Mouse (Mus musculus) midbrain, embryonic 12.5 days (tissue): ENCODE measurements around the gene Sms. TPM values are rescaled to one million over a fixed set of nuclear protein-coding genes. Genes with fewer than 3 reads are reported as not detected.

Experiments used
- ATAC-seq: fragments of 200-750 bp; cut with Nextera tagmentation; 2 replicates; pipeline ENCODE4 v1.8.0; 2017; ENCODE audit warnings: low read depth, moderate TSS enrichment, moderate library complexity; ENCODE audit not compliant: low FRiP score
- H3K27ac ChIP-seq: fragments of 300-500 bp; sonication (generic); replicated peaks from 2 replicates; pipeline ENCODE4 v1.5.1; 2016; ENCODE audit warnings: mild to moderate bottlenecking
- H3K27me3 ChIP-seq: fragments of 300-500 bp; sonication (generic); 2 replicates; pipeline ENCODE4 v1.6.1; 2016; ENCODE audit warnings: mild to moderate bottlenecking
- H3K36me3 ChIP-seq: fragments of 300-500 bp; sonication (generic); 2 replicates; pipeline ENCODE4 v1.6.1; 2016
- H3K4me1 ChIP-seq: fragments of 300-500 bp; sonication (generic); 2 replicates; pipeline ENCODE4 v1.6.1; 2016
- H3K4me2 ChIP-seq: fragments of 300-500 bp; sonication (generic); replicated peaks from 2 replicates; pipeline ENCODE4 v1.6.1; 2016; ENCODE audit warnings: mild to moderate bottlenecking, moderate library complexity
- H3K4me3 ChIP-seq: fragments of 300-500 bp; sonication (generic); 2 replicates; pipeline ENCODE4 v1.5.1; 2016; ENCODE audit warnings: mild to moderate bottlenecking
- H3K9ac ChIP-seq: fragments of 300-500 bp; sonication (generic); replicated peaks from 2 replicates; pipeline ENCODE4 v1.6.1; 2016; ENCODE audit warnings: mild to moderate bottlenecking, moderate library complexity
- H3K9me3 ChIP-seq: fragments of 300-500 bp; sonication (generic); 2 replicates; pipeline ENCODE4 v1.6.1; 2016; ENCODE audit warnings: mild to moderate bottlenecking
- WGBS: fragments of 180-500 bp; shearing (Covaris S2); methylation state at CpG from one replicate; pipeline ENCODE4 v1.1.7; 2016; 5-methylcytosine and 5-hydroxymethylcytosine counted together
- polyA plus RNA-seq: library from polyadenylated mRNA; unstranded; fragments of >200 nt; fragmentation: Nextera tagmentation; extraction: Ambion mirVana; gene quantifications from 2 replicates; pipeline ENCODE4 v1.2.1, GENCODE M21; 2016

Sms gene
- polyA plus RNA-seq, 1 experiment from 2014 or later, result 102 TPM

DNA sequence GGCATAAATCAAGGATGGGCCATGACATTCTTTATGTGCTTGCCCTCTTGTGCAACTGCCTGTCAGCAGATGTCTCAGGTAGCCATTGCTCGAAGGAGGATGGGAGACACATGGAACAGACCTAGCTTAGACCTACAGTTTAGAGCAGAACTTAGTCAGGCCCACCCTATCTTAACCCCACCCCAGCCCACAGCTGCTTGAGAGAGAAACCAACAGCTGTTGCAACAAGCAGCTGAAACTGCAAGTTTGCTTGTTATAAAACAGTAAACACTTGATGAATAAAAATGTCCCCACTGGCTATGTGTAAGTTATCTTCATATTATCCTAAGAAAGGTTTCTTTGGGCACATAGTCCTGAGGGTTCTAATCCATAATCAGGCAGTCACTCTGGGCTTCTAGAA is 57.3 kb downstream of the Sms start:
- no peak overlapping the region for H3K4me2 ChIP-seq
- 73% methylated on average over 1 of the region's 1 CpGs for WGBS
- no peak for ATAC-seq
- no peak overlapping the region for H3K9ac ChIP-seq
- H3K36me3 ChIP-seq, result no peaks in the 10 kb centered on the region
- no peaks in the 10 kb centered on the region for H3K9me3 ChIP-seq
- H3K27me3 ChIP-seq, result 0 out of 2 replicates have a peak, but pooled peaks cover 7% of the 10 kb centered on the region
- H3K4me1 ChIP-seq, result no peaks in the 10 kb centered on the region
- H3K4me3 ChIP-seq, result no peak overlapping the region
- H3K27ac ChIP-seq, result no peak overlapping the region

DNA sequence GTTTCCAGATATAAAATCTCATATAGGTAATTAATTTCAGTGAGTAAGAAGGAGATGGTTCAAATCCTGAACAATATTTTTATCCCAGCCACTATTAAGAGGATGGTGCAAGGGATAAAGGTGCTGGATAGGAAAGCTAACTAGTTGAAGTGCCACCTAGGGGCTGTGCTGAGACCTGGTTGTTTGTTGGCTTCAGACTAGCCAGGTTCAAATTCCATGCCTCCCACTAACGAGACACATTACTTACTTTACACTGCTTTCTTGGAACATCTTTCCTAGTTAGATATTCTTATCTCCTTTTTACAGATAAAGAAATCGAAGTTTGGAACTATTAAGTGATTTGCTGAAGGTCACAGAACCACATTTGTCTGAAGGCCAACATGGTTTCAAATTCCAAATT is 72.6 kb downstream of the Sms start:
- Histone ChIP-seq H3K36me3 (no peaks in the 10 kb centered on the region), H3K9ac (no peak overlapping the region), H3K27me3 (no peaks in the 10 kb centered on the region), H3K4me2 (no peak overlapping the region), H3K4me1 (no peaks in the 10 kb centered on the region), H3K4me3 (no peak overlapping the region), H3K9me3 (no peaks in the 10 kb centered on the region), H3K27ac (no peak overlapping the region)
- ATAC-seq, result no peak
- WGBS, result 60% methylated on average over 2 of the region's 2 CpGs

- Histone ChIP-seq H3K27ac (no peak within 1 kb of the TSS), H3K27me3 (no peaks in the 10 kb centered on the region), H3K36me3 (no peaks in the 10 kb centered on the region), H3K9me3 (no peaks in the 10 kb centered on the region), H3K4me3 (no peak within 1 kb of the TSS), H3K4me1 (no peaks in the 10 kb centered on the region), H3K4me2 (no peak within 1 kb of the TSS), H3K9ac (no peak within 1 kb of the TSS)
- ATAC-seq, result no peak
- 74% methylated on average over 5 of the region's 5 CpGs for WGBS
Measured at GRCm38 (mm10) chrX:157415212-157415611, 76.9 kb downstream of the Sms start, which contains the start of gene Phex. TSS of gene Phex (minus strand) at chrX:157415312.

- no peaks in the 10 kb centered on the region for H3K27me3 ChIP-seq
Measured at GRCm38 (mm10) chrX:157404919-157405318, 87.2 kb downstream of the Sms start.

More at GRCm38 (mm10) chrX:157404919-157405318, 87.2 kb downstream of the Sms start:
- 70% methylated on average over 6 of the region's 6 CpGs for WGBS
- Histone ChIP-seq H3K9me3 (no peaks in the 10 kb centered on the region), H3K4me2 (no peak overlapping the region), H3K4me3 (no peak overlapping the region), H3K36me3 (no peaks in the 10 kb centered on the region), H3K9ac (no peak overlapping the region), H3K27ac (no peak overlapping the region), H3K4me1 (no peaks in the 10 kb centered on the region)
- no peak for ATAC-seq

Other genes with a start within 250 kb of the Sms start
- gene Phex, start 77.0 kb downstream of the Sms start, polyA plus RNA-seq, result 0.10 and 0.18 TPM in 2 replicates
- 3.6 and 5.6 TPM in 2 replicates for gene Yy2, start 76.7 kb upstream of the Sms start, polyA plus RNA-seq
- gene Mbtps2, start 106.4 kb upstream of the Sms start, polyA plus RNA-seq, result 23.0 and 24.4 TPM in 2 replicates
- gene Smpx, start 206.6 kb upstream of the Sms start, polyA plus RNA-seq, result 0.38 TPM in 1 of 2 replicates, not detected in the other